Mouse (Mus musculus): ENCODE measurements around the gene Lancl1.

GRCm38 (mm10) chr1:67065347-67066270, 26.9 kb upstream of the Lancl1 start:
- TF ChIP-seq CTCF (IDR thresholded peaks at IDR 0.05; ENCODE audit: low read depth, low read length) (no peak), EP300 (IDR thresholded peaks at IDR 0.05; ENCODE audit: insufficient read depth, low read depth, low read length) (no peak)
